Mouse (Mus musculus) liver, adult 2 months (tissue): ENCODE measurements around the gene Tubd1. TPM values are rescaled to one million over a fixed set of nuclear protein-coding genes. Genes with fewer than 3 reads are reported as not detected.

Experiments
- DNase-seq: peaks from one replicate; pipeline ENCODE4 v3.0.0-alpha.2; 2011; ENCODE audit warnings: low read depth, low spot score; ENCODE audit errors: extremely low read depth
- H3K27ac ChIP-seq: fragments of 200-500 bp; replicated peaks from 2 replicates; pipeline ENCODE4 v1.5.1; 2012; ENCODE audit warnings: low read depth, mild to moderate bottlenecking, control low read depth, inconsistent platforms, low read length; ENCODE audit not compliant: insufficient read depth
- H3K27me3 ChIP-seq: fragments of 200-500 bp; 2 replicates; pipeline ENCODE4 v1.6.1; 2012; ENCODE audit warnings: mild to moderate bottlenecking, moderate library complexity, low read length, inconsistent platforms; ENCODE audit not compliant: control insufficient read depth, insufficient read depth
- H3K36me3 ChIP-seq: fragments of 200-500 bp; 2 replicates; pipeline ENCODE4 v1.6.1; 2012; ENCODE audit warnings: low read length, inconsistent platforms; ENCODE audit not compliant: control insufficient read depth, insufficient read depth
- H3K4me1 ChIP-seq: fragments of 200-500 bp; 2 replicates; pipeline ENCODE4 v1.6.1; 2011; ENCODE audit warnings: low read length; ENCODE audit not compliant: control insufficient read depth, insufficient read depth
- H3K4me3 ChIP-seq: fragments of 200-500 bp; 2 replicates; pipeline ENCODE4 v1.5.1; 2011; ENCODE audit warnings: low read depth, mild to moderate bottlenecking, control low read depth, low read length, moderate library complexity; ENCODE audit not compliant: insufficient read depth
- H3K79me2 ChIP-seq: fragments of 200-500 bp; 2 replicates; pipeline ENCODE4 v1.6.1; 2012; ENCODE audit warnings: inconsistent platforms, mild to moderate bottlenecking, low read length, moderate library complexity; ENCODE audit not compliant: control insufficient read depth, insufficient read depth
- H3K9ac ChIP-seq: fragments of 200-500 bp; 2 replicates; pipeline ENCODE4 v1.6.1; 2012; ENCODE audit warnings: low read depth, mild to moderate bottlenecking, control low read depth, inconsistent platforms, low read length
- CTCF ChIP-seq: fragments of 200-500 bp; IDR thresholded peaks from 2 replicates; pipeline ENCODE4 v1.5.1; 2011; ENCODE audit warnings: low read depth, low read length, control low read depth
- POLR2A ChIP-seq: fragments of 200-500 bp; IDR thresholded peaks from 2 replicates; pipeline ENCODE4 v1.6.1; 2011; ENCODE audit warnings: low read length, control low read depth; ENCODE audit not compliant: insufficient read depth; ENCODE audit errors: extremely low read depth
- WGBS: fragments of 180-500 bp; shearing (Covaris S2); methylation state at CpG from one replicate; pipeline ENCODE4 v1.1.7; 2018; 5-methylcytosine and 5-hydroxymethylcytosine counted together
- polyA plus RNA-seq: library from polyadenylated mRNA; depleted of rRNA; stranded (reverse); fragments of >200 nt; gene quantifications from 2 replicates; pipeline ENCODE4 v1.2.3, GENCODE M21; 2012
- total RNA-seq: library from RNA; depleted of rRNA; stranded (reverse); fragments of >200 nt; gene quantifications from 2 replicates; pipeline ENCODE4 v1.2.3, GENCODE M21; 2014

Gene Tubd1
- total and polyA plus RNA-seq, 2 experiments = 1.7 to 4.3 TPM

GRCm38 (mm10) chr11:86575632-86576378 is 31.0 kb downstream of the Tubd1 start:
- Histone ChIP-seq H3K79me2 (no peaks in the 10 kb centered on the region), H3K27me3 (no peaks in the 10 kb centered on the region), H3K9ac (no peak overlapping the region), H3K4me1 (peaks cover 26% of the 10 kb centered on the region), H3K4me3 (no peak overlapping the region), H3K27ac (peak overlapping the region; percentile 52), H3K36me3 (no peaks in the 10 kb centered on the region)
- WGBS = 92% methylated on average over 7 of the region's 7 CpGs
- TF ChIP-seq CTCF = no peak
- TF ChIP-seq POLR2A = no peak
- DNase-seq = no peak

- DNase-seq = peak; percentile 49
- Histone ChIP-seq H3K4me3 (no peak overlapping the region), H3K79me2 (no peaks in the 10 kb centered on the region), H3K27me3 (no peaks in the 10 kb centered on the region), H3K4me1 (peaks cover 31% of the 10 kb centered on the region), H3K36me3 (no peaks in the 10 kb centered on the region), H3K27ac (peak overlapping the region; percentile 69), H3K9ac (no peak overlapping the region)
- WGBS = 79% methylated on average over 4 of the region's 4 CpGs
- TF ChIP-seq POLR2A = no peak
- no peak for TF ChIP-seq CTCF
Observed at GRCm38 (mm10) chr11:86577231-86577630, 32.4 kb downstream of the Tubd1 start.

GRCm38 (mm10) chr11:86578106-86578808 is 33.5 kb downstream of the Tubd1 start:
- H3K36me3 ChIP-seq = no peaks in the 10 kb centered on the region
- 44% methylated on average over 6 of the region's 6 CpGs for WGBS
- no peak for TF ChIP-seq CTCF
- TF ChIP-seq POLR2A = no peak
- no peaks in the 10 kb centered on the region for H3K27me3 ChIP-seq
- H3K4me3 ChIP-seq = no peak overlapping the region
- DNase-seq = peak; percentile 32
- no peaks in the 10 kb centered on the region for H3K79me2 ChIP-seq
- peak overlapping the region; percentile 25; the same call in 1 of the 2 replicates for H3K9ac ChIP-seq
- H3K4me1 ChIP-seq = peaks cover 36% of the 10 kb centered on the region
- peak overlapping the region; percentile 98 for H3K27ac ChIP-seq

- TF ChIP-seq CTCF = no peak
- TF ChIP-seq POLR2A = 0 out of 2 replicates have a peak, but pooled peaks have one; percentile 14
- Histone ChIP-seq H3K9ac (peak overlapping the region; percentile 41), H3K4me1 (peaks cover 36% of the 10 kb centered on the region), H3K4me3 (no peak overlapping the region), H3K79me2 (no peaks in the 10 kb centered on the region), H3K27me3 (no peaks in the 10 kb centered on the region), H3K27ac (peak overlapping the region; percentile 98), H3K36me3 (peaks cover 2% of the 10 kb centered on the region; the same call in 1 of the 2 replicates)
- 15% methylated on average over 25 of the region's 25 CpGs for WGBS
- DNase-seq = peak; percentile 79
Observed at GRCm38 (mm10) chr11:86578809-86579730, 34.3 kb downstream of the Tubd1 start.

- peak overlapping the region; percentile 64 for H3K9ac ChIP-seq
- H3K4me3 ChIP-seq = peak overlapping the region; percentile 4; the same call in 1 of the 2 replicates
Observed at GRCm38 (mm10) chr11:86579731-86580318, 35.0 kb downstream of the Tubd1 start.

More at GRCm38 (mm10) chr11:86579731-86580318, 35.0 kb downstream of the Tubd1 start:
- H3K36me3 ChIP-seq = peaks cover 6% of the 10 kb centered on the region
- peak; percentile 79 for DNase-seq
- no peaks in the 10 kb centered on the region for H3K27me3 ChIP-seq
- no peaks in the 10 kb centered on the region for H3K79me2 ChIP-seq
- 23% methylated on average over 10 of the region's 10 CpGs for WGBS
- H3K4me1 ChIP-seq = peaks cover 33% of the 10 kb centered on the region
- TF ChIP-seq CTCF (no peak), POLR2A (no peak)
- H3K27ac ChIP-seq = peak overlapping the region; percentile 98
